Mouse (Mus musculus): ENCODE data around the gene Myo3b.
"Not testable (repeated sequence)": the region's sequence is repeated elsewhere in the genome, so short reads cannot be mapped to it uniquely, and the experiment has no call there.

Myo3b gene

GRCm38 (mm10) chr2:70038752-70039151 lies at the start of gene Myo3b:
Gene Myo3b, plus strand, starts transcription at chr2:70039126.
- no peak for DNase-seq

- no peak for DNase-seq
Measured at GRCm38 (mm10) chr2:69989224-69989623, 49.7 kb upstream of the Myo3b start.

GRCm38 (mm10) chr2:69990647-69991046 lies 48.3 kb upstream of the Myo3b start:
- no peak for DNase-seq

GRCm38 (mm10) chr2:69994082-69994736 lies 44.7 kb upstream of the Myo3b start:
- DNase-seq, result not testable (repeated sequence)

- no peak for DNase-seq
Measured at GRCm38 (mm10) chr2:69994779-69995178, 44.1 kb upstream of the Myo3b start.

GRCm38 (mm10) chr2:69999097-69999770 lies 39.7 kb upstream of the Myo3b start:
- no peak for DNase-seq

GRCm38 (mm10) chr2:70000316-70000715 lies 38.6 kb upstream of the Myo3b start:
- no peak for DNase-seq

- DNase-seq, result no peak
Measured at GRCm38 (mm10) chr2:70006492-70006891, 32.4 kb upstream of the Myo3b start.

- no peak for DNase-seq
Measured at GRCm38 (mm10) chr2:70012941-70013340, 26.0 kb upstream of the Myo3b start.

- DNase-seq, result no peak
Measured at GRCm38 (mm10) chr2:70018236-70018635, 20.7 kb upstream of the Myo3b start.

GRCm38 (mm10) chr2:70024454-70024853 lies 14.5 kb upstream of the Myo3b start:
- no peak for DNase-seq

- DNase-seq, result no peak
Measured at GRCm38 (mm10) chr2:70025711-70026110, 13.2 kb upstream of the Myo3b start.

GRCm38 (mm10) chr2:70031472-70031871 lies 7.5 kb upstream of the Myo3b start:
- no peak for DNase-seq

- no peak for DNase-seq
Measured at GRCm38 (mm10) chr2:70034895-70035294, 4.0 kb upstream of the Myo3b start.

- DNase-seq, result no peak
Measured at GRCm38 (mm10) chr2:70035358-70035757, 3.6 kb upstream of the Myo3b start.

- peak; percentile 68 for DNase-seq
Measured at GRCm38 (mm10) chr2:70037221-70037620, 1.7 kb upstream of the Myo3b start.

GRCm38 (mm10) chr2:70044466-70044865 lies 5.5 kb downstream of the Myo3b start:
- DNase-seq, result no peak

- no peak for DNase-seq
Measured at GRCm38 (mm10) chr2:70047868-70048267, 8.9 kb downstream of the Myo3b start.

GRCm38 (mm10) chr2:70053803-70054202 lies 14.9 kb downstream of the Myo3b start:
- DNase-seq, result no peak

GRCm38 (mm10) chr2:70058201-70058600 lies 19.3 kb downstream of the Myo3b start:
- no peak for DNase-seq

GRCm38 (mm10) chr2:70060359-70061345 lies 21.7 kb downstream of the Myo3b start:
- no peak for DNase-seq

- no peak for DNase-seq
Measured at GRCm38 (mm10) chr2:70065116-70065515, 26.2 kb downstream of the Myo3b start.

GRCm38 (mm10) chr2:70065729-70066300 lies 26.9 kb downstream of the Myo3b start:
- no peak for DNase-seq

Measured in thymus, postnatal 4 days (tissue).